Mouse (Mus musculus): ENCODE data around the gene Ttc37.

DNA sequence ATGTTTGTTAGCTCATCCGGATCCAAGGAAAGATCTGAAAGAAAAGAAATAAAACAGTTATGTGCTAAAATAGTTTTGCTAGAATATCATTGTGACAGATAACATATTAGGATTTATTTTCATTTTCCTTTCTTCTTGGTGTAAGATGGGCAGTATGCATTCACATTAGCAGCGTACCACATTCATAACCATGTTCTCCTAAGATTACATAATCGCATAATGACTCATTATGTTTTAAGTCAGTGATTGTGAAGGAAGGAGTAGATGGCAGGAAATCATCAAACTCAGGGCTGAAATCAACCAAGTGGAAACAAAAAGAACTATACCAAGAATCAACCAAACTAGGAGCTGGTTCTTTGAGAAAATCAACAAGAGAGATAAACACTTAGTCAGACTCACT lies 36.0 kb upstream of the Ttc37 start:
- no peak for TF ChIP-seq POLR2A (IDR thresholded peaks at IDR 0.05; ENCODE audit: insufficient read length, low read depth)
- TF ChIP-seq USF1 (IDR thresholded peaks at IDR 0.05; ENCODE audit: low read depth): no peak
- no peak for TF ChIP-seq TCF12 (IDR thresholded peaks at IDR 0.05; ENCODE audit: insufficient read depth, poor library complexity, severe bottlenecking)
- TF ChIP-seq REST (IDR thresholded peaks at IDR 0.05; ENCODE audit: insufficient read depth, insufficient read length): no peak
- no peak for TF ChIP-seq CEBPB (IDR thresholded peaks at IDR 0.05; ENCODE audit: insufficient read depth, poor library complexity, severe bottlenecking)
- no peak for TF ChIP-seq SRF (IDR thresholded peaks at IDR 0.05; ENCODE audit: control insufficient read depth, insufficient read length, low read depth)
- no peak for TF ChIP-seq MAX (IDR thresholded peaks at IDR 0.05; ENCODE audit: low read depth)
- no peak for TF ChIP-seq MYOD1 (IDR thresholded peaks at IDR 0.05; ENCODE audit: control insufficient read depth in 1 of 3, insufficient read length in 2 of 3, low read depth in 2 of 3)
- no peak for TF ChIP-seq TCF3 (IDR thresholded peaks at IDR 0.05; ENCODE audit: insufficient read length, low read depth)
- TF ChIP-seq MYOG (IDR thresholded peaks at IDR 0.05; ENCODE audit: control insufficient read depth in 1 of 3, insufficient read depth in 1 of 3, insufficient read length in 2 of 3, low read depth in 2 of 3): no peak
- TF ChIP-seq POLR2AphosphoS2 (IDR thresholded peaks at IDR 0.05; ENCODE audit: insufficient read length, low read depth): no peak
